Mouse (Mus musculus) forebrain, postnatal 0 days (tissue): ENCODE data around the gene Tfap2a. TPM values are rescaled to one million over a fixed set of nuclear protein-coding genes. Genes with fewer than 3 reads are reported as not detected.
A peak's percentile ranks its signal among the peaks of the same experiment; 100 is the strongest.

Experiments used
- ATAC-seq: fragments of 200-750 bp; cut with Nextera tagmentation; 2 replicates; pipeline ENCODE4 v1.8.0; 2017; ENCODE audit warnings: mild to moderate bottlenecking, moderate library complexity
- DNase-seq: peaks from one replicate; pipeline ENCODE4 v3.0.0-alpha.2; 2015
- H3K27ac ChIP-seq: fragments of 300-500 bp; sonication (generic); 2 replicates; pipeline ENCODE4 v1.5.1; 2014; ENCODE audit warnings: low read depth, mild to moderate bottlenecking, antibody characterized with exemption, low read length, moderate library complexity, mixed read lengths
- H3K27me3 ChIP-seq: fragments of 300-500 bp; sonication (generic); 2 replicates; pipeline ENCODE4 v1.6.1; 2014; ENCODE audit warnings: mild to moderate bottlenecking, low read length, mixed read lengths; ENCODE audit not compliant: insufficient read depth
- H3K36me3 ChIP-seq: fragments of 300-500 bp; sonication (generic); 2 replicates; pipeline ENCODE4 v1.6.1; 2014; ENCODE audit warnings: mild to moderate bottlenecking, moderate library complexity; ENCODE audit not compliant: insufficient read depth
- H3K4me1 ChIP-seq: fragments of 300-500 bp; sonication (generic); 2 replicates; pipeline ENCODE4 v1.6.1; 2014; ENCODE audit warnings: antibody characterized with exemption; ENCODE audit not compliant: insufficient read depth
- H3K4me2 ChIP-seq: fragments of 300-500 bp; sonication (generic); 2 replicates; pipeline ENCODE4 v1.6.1; 2014; ENCODE audit warnings: low read depth, mild to moderate bottlenecking, moderate library complexity
- H3K4me3 ChIP-seq: fragments of 300-500 bp; sonication (generic); 2 replicates; pipeline ENCODE4 v1.5.1; 2014; ENCODE audit warnings: low read depth, low read length, mixed read lengths
- H3K9ac ChIP-seq: fragments of 300-500 bp; sonication (generic); 2 replicates; pipeline ENCODE4 v1.6.1; 2014; ENCODE audit warnings: mild to moderate bottlenecking
- H3K9me3 ChIP-seq: fragments of 300-500 bp; sonication (generic); 2 replicates; pipeline ENCODE4 v1.6.1; 2016; ENCODE audit warnings: low read length
- CTCF ChIP-seq: sonication (generic); IDR thresholded peaks from 2 replicates; pipeline ENCODE4 v1.5.1; 2016; ENCODE audit warnings: antibody characterized with exemption, control low read depth, low read depth
- WGBS: fragments of 180-500 bp; shearing (Covaris S2); extraction: QIAGEN DNeasy Blood & Tissue Kit; methylation state at CpG from one replicate; pipeline ENCODE4 v1.1.7; 2014; 5-methylcytosine and 5-hydroxymethylcytosine counted together
- polyA plus RNA-seq: library from polyadenylated mRNA; unstranded; fragments of >200 nt; fragmentation: Nextera tagmentation; extraction: Ambion mirVana; gene quantifications from 2 replicates; pipeline ENCODE4 v1.2.1, GENCODE M21; 2015
- total RNA-seq: library from RNA; depleted of rRNA; stranded (reverse); fragments of >200 nt; gene quantifications from 2 replicates; pipeline ENCODE4 v1.2.3, GENCODE M21; 2014

Gene Tfap2a
- total and polyA plus RNA-seq, 2 experiments from 2014 or later, result 0.18 TPM; not detected in 1

- WGBS, result 1% methylated on average over 7 of the region's 7 CpGs
- ATAC-seq (no peak), DNase-seq (no peak)
- no peak for TF ChIP-seq CTCF
- Histone ChIP-seq H3K9me3 (no peaks in the 10 kb centered on the region), H3K9ac (no peak overlapping the region), H3K4me3 (no peak overlapping the region), H3K36me3 (no peaks in the 10 kb centered on the region), H3K27me3 (peaks cover 92% of the 10 kb centered on the region), H3K4me2 (no peak overlapping the region), H3K27ac (no peak overlapping the region), H3K4me1 (no peaks in the 10 kb centered on the region)
Measured at GRCm38 (mm10) chr13:40711661-40712525, 26.3 kb downstream of the Tfap2a start.

GRCm38 (mm10) chr13:40710062-40710342, 28.2 kb downstream of the Tfap2a start:
- TF ChIP-seq CTCF, result no peak
- Histone ChIP-seq H3K4me2 (no peak overlapping the region), H3K9ac (no peak overlapping the region), H3K36me3 (no peaks in the 10 kb centered on the region), H3K27me3 (peaks cover 94% of the 10 kb centered on the region), H3K4me1 (no peaks in the 10 kb centered on the region), H3K9me3 (no peaks in the 10 kb centered on the region), H3K4me3 (no peak overlapping the region), H3K27ac (no peak overlapping the region)
- 4% methylated on average over 11 of the region's 11 CpGs for WGBS
- no peak for ATAC-seq
- no peak for DNase-seq

- no peak for ATAC-seq
- H3K4me1 ChIP-seq, result no peaks in the 10 kb centered on the region
- H3K9ac ChIP-seq, result no peak overlapping the region
- H3K4me3 ChIP-seq, result no peak overlapping the region
- no peak for DNase-seq
- no peaks in the 10 kb centered on the region for H3K36me3 ChIP-seq
- H3K27ac ChIP-seq, result no peak overlapping the region
- H3K4me2 ChIP-seq, result peak overlapping the region; percentile 10; the same call in 1 of the 2 replicates
- 2% methylated on average over 19 of the region's 21 CpGs for WGBS
- no peak for TF ChIP-seq CTCF
- peaks cover 94% of the 10 kb centered on the region for H3K27me3 ChIP-seq
- no peaks in the 10 kb centered on the region for H3K9me3 ChIP-seq
Measured at GRCm38 (mm10) chr13:40709321-40710061, 28.7 kb downstream of the Tfap2a start.

GRCm38 (mm10) chr13:40708913-40709312, 29.3 kb downstream of the Tfap2a start:
- no peak for TF ChIP-seq CTCF
- H3K4me3 ChIP-seq, result no peak overlapping the region
- H3K27ac ChIP-seq, result no peak overlapping the region
- WGBS, result 2% methylated on average over 26 of the region's 26 CpGs
- H3K9me3 ChIP-seq, result no peaks in the 10 kb centered on the region
- ATAC-seq (no peak), DNase-seq (no peak)
- peak overlapping the region; percentile 10; the same call in 1 of the 2 replicates for H3K4me2 ChIP-seq
- H3K27me3 ChIP-seq, result peaks cover 94% of the 10 kb centered on the region
- no peaks in the 10 kb centered on the region for H3K36me3 ChIP-seq
- H3K9ac ChIP-seq, result no peak overlapping the region
- no peaks in the 10 kb centered on the region for H3K4me1 ChIP-seq

- H3K4me2 ChIP-seq, result no peak overlapping the region
- no peak overlapping the region for H3K27ac ChIP-seq
- H3K27me3 ChIP-seq, result peaks cover 94% of the 10 kb centered on the region
- no peaks in the 10 kb centered on the region for H3K9me3 ChIP-seq
- no peaks in the 10 kb centered on the region for H3K36me3 ChIP-seq
- TF ChIP-seq CTCF, result no peak
- DNase-seq (no peak), ATAC-seq (no peak)
- H3K9ac ChIP-seq, result no peak overlapping the region
- H3K4me1 ChIP-seq, result no peaks in the 10 kb centered on the region
- WGBS, result 6% methylated on average over 5 of the region's 5 CpGs
- no peak overlapping the region for H3K4me3 ChIP-seq
Measured at GRCm38 (mm10) chr13:40708271-40708670, 29.9 kb downstream of the Tfap2a start.

GRCm38 (mm10) chr13:40707646-40708045, 30.5 kb downstream of the Tfap2a start:
- 9% methylated on average over 3 of the region's 3 CpGs for WGBS
- Histone ChIP-seq H3K4me3 (no peak overlapping the region), H3K9ac (no peak overlapping the region), H3K9me3 (no peaks in the 10 kb centered on the region), H3K4me1 (no peaks in the 10 kb centered on the region), H3K27ac (no peak overlapping the region), H3K4me2 (no peak overlapping the region), H3K27me3 (peaks cover 99% of the 10 kb centered on the region), H3K36me3 (no peaks in the 10 kb centered on the region)
- no peak for TF ChIP-seq CTCF
- ATAC-seq, result no peak
- no peak for DNase-seq

GRCm38 (mm10) chr13:40706612-40707011, 31.6 kb downstream of the Tfap2a start:
- Histone ChIP-seq H3K27ac (no peak overlapping the region), H3K4me2 (no peak overlapping the region), H3K27me3 (peaks cover 99% of the 10 kb centered on the region), H3K4me1 (no peaks in the 10 kb centered on the region), H3K9me3 (no peaks in the 10 kb centered on the region), H3K4me3 (no peak overlapping the region), H3K9ac (no peak overlapping the region), H3K36me3 (no peaks in the 10 kb centered on the region)
- DNase-seq (no peak), ATAC-seq (no peak)
- no peak for TF ChIP-seq CTCF
- WGBS, result 9% methylated on average over 5 of the region's 5 CpGs
